Mouse (Mus musculus) embryo, embryonic 11.5 days (tissue): Measurements from ENCODE around the gene Olfr543.
A peak's percentile ranks its signal among the peaks of the same experiment; 100 is the strongest.

ENCODE experiments used
- DNase-seq: peaks from one replicate; pipeline ENCODE4 v3.0.0-alpha.2; 2012; ENCODE audit warnings: low read depth, low spot score

The Olfr543 gene

DNA sequence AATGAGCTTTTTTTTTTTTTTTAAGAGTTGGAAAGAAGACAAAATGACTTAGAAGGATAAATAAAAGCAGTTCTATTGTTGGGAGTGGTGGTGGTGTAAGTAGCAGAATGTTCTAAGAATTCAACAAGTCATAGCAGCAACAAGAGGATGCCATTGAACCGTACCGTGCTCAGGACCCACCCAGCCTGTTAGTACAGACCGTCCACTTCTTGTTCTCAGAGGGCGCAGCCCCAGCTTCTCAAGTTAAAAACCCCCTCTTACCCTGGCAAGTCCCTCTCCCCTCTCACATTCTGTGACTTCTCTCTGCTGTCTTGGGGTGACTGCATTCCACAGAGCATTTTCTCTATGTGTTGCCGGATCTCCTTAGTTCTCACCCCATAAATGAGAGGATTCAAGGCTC lies 4.9 kb downstream of the Olfr543 start:
- DNase-seq = no peak

DNA sequence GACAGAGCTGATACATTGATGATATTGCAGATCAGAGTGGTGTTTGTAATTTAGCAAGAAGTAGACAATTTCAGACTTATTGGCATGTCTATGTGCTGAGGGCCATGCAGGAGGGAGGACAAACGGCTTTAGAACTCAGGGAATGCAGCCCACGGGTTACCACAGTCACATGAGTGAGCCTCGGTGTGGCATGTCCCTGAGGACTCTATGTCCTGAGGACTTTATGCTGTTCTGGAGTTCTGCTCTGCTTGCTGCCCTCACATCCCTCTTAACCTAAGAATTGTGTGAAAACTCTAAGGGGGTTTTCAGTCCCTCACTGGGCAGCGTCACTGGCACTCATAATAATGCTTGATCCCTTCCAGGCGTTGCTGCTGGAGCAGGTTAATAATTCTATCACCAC lies 8.8 kb downstream of the Olfr543 start:
- no peak for DNase-seq

GRCm38 (mm10) chr7:102467566-102467965 lies 13.9 kb downstream of the Olfr543 start:
- DNase-seq = no peak

DNA sequence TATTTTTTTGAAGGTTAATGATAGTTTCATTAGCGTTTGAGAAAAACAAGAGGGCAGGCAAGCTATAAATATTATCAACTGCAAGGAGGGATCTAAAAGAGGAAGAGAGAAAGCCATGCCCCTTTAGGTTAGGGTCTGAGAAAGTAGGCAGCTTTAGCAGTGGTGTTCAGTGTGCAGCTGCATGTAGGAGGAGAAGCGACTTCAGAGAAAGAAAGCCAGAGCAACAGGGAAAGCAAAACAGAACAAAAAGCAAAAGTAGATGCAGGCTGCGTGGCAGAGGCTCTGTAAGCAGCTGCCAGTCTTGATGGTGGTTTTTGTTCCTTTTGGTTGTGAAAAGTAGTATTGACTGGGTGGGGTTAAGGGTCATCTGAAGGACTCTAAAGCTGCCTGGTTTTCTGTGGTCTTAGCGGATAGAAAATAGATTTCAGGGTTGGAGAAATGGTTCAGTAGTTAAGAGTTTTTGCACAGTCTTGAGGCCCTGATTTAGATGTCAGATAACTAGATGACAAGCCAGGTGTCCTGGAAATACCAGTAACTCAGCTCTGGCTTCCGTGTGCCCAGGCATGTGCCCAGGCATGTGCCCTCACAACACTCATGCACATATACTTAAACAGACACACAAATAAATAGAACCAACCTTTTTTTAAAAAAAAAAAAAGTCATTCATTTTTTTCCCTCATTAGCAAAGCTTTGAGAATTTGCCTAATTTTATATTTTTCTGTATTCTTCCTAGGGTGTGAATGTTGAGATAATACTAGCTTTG lies 22.7 kb downstream of the Olfr543 start:
- no peak for DNase-seq

- DNase-seq = no peak
Measured at GRCm38 (mm10) chr7:102446438-102446837, 35.0 kb downstream of the Olfr543 start.

GRCm38 (mm10) chr7:102444301-102444700 lies 37.2 kb downstream of the Olfr543 start:
- no peak for DNase-seq

- no peak for DNase-seq
Measured at GRCm38 (mm10) chr7:102442432-102442831, 39.0 kb downstream of the Olfr543 start.

GRCm38 (mm10) chr7:102441657-102442391 lies 39.7 kb downstream of the Olfr543 start, which contains the start of gene Rrm1:
Gene Rrm1 (plus strand): TSS chr7:102441695.
- peak; percentile 95 for DNase-seq

GRCm38 (mm10) chr7:102440822-102441656 lies 40.4 kb downstream of the Olfr543 start:
- DNase-seq = no peak

DNA sequence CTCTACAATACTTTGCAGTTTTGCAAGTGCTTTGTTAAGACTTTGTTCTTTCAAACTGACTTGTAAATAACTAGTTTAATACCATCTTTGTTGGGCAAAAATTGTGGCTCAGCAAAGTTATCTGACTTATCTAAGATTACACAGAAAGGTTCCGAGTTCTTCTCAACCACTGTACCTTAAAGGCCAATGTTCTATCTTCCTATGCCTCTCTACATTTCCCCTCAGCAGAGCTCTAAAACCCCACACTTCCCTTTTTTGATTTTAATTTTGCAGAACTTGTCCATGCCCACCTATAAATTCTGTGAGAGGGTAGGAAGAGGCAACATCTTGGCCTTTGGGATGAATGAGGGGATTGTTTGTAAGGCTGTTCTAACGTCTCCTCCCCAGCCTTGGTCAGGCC lies 47.1 kb downstream of the Olfr543 start:
- DNase-seq = no peak
